Mouse (Mus musculus) layer of hippocampus, postnatal 14 days (tissue): ENCODE measurements around the gene Selenos. TPM values are rescaled to one million over a fixed set of nuclear protein-coding genes. Genes with fewer than 3 reads are reported as not detected.
"Not testable (repeated sequence)": the region's sequence is repeated elsewhere in the genome, so short reads cannot be mapped to it uniquely, and the experiment has no call there.

Experiments used
- DNase-seq, 2 experiments: peaks; one replicate each; pipeline ENCODE4 v3.0.0; 2021 to 2022; ENCODE audit warnings: low spot score in 2 of 2, mixed read lengths in 1 of 2
- long read RNA-seq, 2 experiments: library from polyadenylated mRNA; stranded (forward); transcript quantifications; one replicate each; pipeline ENCODE4 v2.0.0; 2021
- total RNA-seq, 2 experiments: library from RNA; stranded (reverse); gene quantifications; 2 replicates each; pipeline ENCODE4 v1.2.3; 2021

The Selenos gene
- 10 to 100 TPM; 55.5 to 59.8 TPM for total RNA-seq
- long read RNA-seq, experiment 1, transcript Selenos-205 (6 exons, 1,157 nt) = minor isoform, 5 of 65 reads
- long read RNA-seq, experiment 1, transcript Selenos-201 (6 exons, 1,191 nt) = major isoform, 58 of 65 reads
- long read RNA-seq, experiment 1, partial matches to known transcripts = 1 of 65 reads
- long read RNA-seq, experiment 1, other reads (novel, unspliced or antisense) = 0 of 65 reads
- long read RNA-seq, experiment 2, transcript Selenos-201 (6 exons, 1,191 nt) = major isoform, 116 of 128 reads
- long read RNA-seq, experiment 2, partial matches to known transcripts = 3 of 128 reads
- long read RNA-seq, experiment 2, other reads (novel, unspliced or antisense) = 3 of 128 reads

DNA sequence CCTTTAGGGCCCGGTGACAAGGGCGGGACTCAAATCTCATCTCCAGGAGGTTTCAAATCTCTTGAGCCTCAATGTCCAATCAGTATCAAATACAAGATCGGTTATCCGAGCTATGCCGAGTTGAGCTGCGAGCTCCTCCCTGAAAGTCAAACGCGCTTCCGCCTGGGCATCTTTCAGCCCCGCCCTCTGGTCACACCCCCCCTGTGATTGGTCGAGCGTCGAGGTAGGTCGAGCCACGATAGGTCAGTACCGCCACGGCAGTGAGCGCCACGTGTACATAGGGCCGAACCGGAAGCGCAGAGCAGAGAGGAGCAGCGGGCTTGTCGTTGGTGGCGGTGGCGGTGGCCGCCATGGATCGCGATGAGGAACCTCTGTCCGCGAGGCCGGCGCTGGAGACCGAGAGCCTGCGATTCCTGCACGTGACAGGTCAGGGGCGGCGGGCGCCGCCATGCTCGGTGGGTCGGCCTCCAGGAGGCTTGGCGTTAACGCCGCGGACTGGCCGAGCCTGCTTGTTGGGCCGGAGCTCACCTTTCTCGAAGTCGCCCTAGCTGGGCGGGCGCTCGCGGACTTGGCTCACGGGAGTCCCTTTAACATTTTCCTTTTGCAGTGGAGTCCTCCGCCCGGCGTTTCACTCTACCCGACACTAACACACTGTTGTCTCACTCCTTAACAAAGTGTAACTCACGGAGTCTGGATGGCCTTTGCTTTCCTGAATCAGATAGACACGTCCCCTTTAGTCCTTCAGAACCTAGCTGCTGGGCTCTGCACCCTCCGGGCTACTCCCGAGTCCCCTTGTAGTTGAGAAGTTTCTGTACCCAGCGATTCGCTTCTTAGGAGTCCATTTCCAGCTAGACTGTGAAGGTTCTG lies at the start of gene Selenos:
Gene Selenos, plus strand, starts transcription at position 286 of the 867 bp plus-strand sequence.
- peak; percentile 90 to 97 for DNase-seq

DNA sequence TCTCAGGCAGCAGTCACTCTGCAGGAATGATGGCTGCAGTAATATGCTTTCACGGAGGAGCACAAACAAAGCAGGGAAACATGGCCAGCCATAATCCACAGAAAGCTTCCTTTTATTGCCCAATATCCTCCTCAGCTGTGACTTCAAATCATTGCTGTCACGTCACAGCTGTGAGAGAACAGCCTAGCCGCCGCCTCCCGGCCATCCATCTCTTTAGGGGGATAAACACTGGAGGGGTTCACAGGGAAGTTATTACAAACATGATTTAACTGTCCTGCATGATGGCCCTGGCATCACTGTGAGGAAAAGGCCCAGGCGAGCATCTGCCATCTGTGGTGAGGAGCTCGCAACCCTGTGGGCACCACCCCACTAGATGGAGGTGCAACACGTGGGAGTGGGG lies 42.6 kb upstream of the Selenos start:
- no peak for DNase-seq

- DNase-seq = no peak
These were observed 41.2 kb upstream of the Selenos start for GRCm38 (mm10) chr7:66038261-66038660.

DNA sequence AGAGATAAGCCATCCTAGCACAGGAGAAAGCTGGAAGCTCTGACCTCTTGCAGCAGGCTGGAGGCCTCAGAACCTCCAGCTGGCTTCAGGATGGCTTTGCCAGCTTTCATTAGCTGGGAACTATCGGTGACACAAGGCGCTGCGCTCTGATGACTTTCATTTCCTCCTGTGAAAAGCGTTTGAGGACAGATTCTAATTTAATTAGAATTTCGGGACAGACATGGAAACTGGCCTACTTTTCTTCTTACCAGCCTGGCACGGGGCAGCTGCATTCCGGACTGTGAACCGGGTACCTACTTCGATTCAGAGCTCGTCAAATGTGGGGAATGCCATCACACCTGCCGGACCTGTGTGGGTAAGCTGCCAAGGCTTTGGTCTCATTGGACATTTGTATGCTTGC lies 40.7 kb upstream of the Selenos start:
- no peak for DNase-seq

DNA sequence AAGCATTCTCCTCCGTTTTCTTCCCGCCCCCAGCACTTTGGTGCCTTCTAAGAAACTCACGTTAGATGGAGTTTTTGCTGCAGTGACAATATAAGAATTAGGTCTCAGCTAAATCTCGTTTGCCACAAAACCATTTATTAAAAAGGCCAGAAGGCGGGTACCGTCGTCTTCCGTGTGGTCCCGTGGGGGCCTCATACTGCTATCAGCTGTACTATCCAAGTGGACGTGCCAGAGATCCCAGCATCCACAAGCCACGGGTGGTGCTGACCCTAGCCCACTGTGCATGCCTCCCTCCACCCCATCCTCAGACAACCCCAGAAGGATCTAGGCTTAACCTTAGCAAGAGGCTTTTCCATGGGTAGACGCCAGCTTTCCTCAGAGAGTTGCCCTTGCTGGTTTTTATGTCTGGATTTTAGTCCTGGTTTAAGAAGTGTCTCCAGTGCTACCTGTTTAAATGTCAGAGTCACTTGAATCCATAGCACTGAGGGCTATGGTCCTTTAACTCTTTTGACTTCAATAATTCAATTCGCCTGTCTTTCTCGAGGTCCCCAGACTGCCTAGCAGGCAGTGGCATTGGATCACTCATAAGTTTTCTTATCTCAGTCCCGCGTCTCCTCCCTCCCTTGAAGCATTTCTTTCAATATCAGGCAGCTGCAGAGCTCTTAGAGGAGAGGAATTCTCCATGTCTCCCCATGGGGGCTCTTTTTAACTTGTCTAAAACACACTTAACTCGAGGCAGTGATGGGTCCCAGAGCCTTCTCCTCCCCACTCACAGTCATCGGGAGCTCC lies 39.2 kb upstream of the Selenos start:
- no peak for DNase-seq

- no peak for DNase-seq
These were observed 35.6 kb upstream of the Selenos start, which contains the start of gene Gm45213 for GRCm38 (mm10) chr7:66043552-66044459. Gene Gm45213 (plus strand): TSS chr7:66043602.

DNA sequence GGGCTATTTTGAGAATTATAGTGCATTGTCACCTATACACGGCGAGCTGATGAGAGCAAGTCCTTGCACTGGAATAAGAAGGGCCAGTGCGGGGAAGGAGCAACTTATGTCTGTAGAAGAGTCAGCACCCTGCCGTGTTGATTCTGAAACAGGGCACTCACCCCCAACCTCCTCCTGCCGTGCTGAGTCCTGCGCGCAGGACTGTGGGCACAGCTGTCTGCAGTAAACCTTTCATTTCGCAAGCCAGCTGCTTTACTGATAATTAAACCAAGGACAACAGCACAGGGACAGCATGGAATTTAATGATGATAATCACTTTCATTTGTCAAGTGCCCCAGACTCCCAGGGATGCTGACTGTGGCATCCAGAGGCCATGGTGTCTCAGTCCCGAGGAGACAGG lies 34.8 kb upstream of the Selenos start:
- DNase-seq = no peak

- no peak for DNase-seq
These were observed 32.2 kb upstream of the Selenos start for GRCm38 (mm10) chr7:66046921-66047918.

GRCm38 (mm10) chr7:66047975-66048374 lies 31.5 kb upstream of the Selenos start:
- DNase-seq = no peak

- no peak for DNase-seq
These were observed 30.8 kb upstream of the Selenos start for GRCm38 (mm10) chr7:66048446-66049230.

- no peak for DNase-seq
These were observed 25.4 kb upstream of the Selenos start for GRCm38 (mm10) chr7:66053946-66054483.

GRCm38 (mm10) chr7:66055356-66055755 lies 24.1 kb upstream of the Selenos start:
- DNase-seq = not testable (repeated sequence)

- DNase-seq = no peak
These were observed 20.7 kb upstream of the Selenos start, which contains the start of gene Snrpa1 for GRCm38 (mm10) chr7:66058703-66059102. Gene Snrpa1 (plus strand): TSS chr7:66059003.

GRCm38 (mm10) chr7:66060066-66060956 lies 19.1 kb upstream of the Selenos start:
- peak; percentile 87 to 89 for DNase-seq

GRCm38 (mm10) chr7:66061057-66061456 lies 18.4 kb upstream of the Selenos start:
- no peak for DNase-seq

DNA sequence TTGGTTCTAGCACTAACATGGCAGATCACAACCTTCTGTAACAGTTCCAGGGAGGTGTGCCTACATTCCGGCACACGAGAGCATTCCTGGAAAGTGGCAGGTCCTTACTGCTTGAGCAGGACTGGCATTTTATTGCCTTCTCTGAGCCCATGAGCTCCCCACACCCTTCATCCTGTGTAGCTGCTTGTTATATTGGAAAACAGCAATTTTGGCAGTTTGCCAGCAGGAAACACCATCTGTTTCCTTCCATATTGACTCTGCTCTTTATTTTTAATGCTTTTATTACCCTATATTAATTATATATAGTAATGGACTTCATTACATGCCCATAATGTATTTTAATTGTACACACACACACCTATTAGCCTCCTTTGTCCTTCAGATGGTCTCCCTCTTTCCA lies 3.0 kb upstream of the Selenos start:
- DNase-seq = no peak

- no peak for DNase-seq
These were observed 773 bp downstream of the Selenos start for GRCm38 (mm10) chr7:66080231-66080613.
